Mouse (Mus musculus): ENCODE data around the gene Eif2d. TPM values are rescaled to one million over a fixed set of nuclear protein-coding genes. Genes with fewer than 3 reads are reported as not detected.

The Eif2d gene
- total RNA-seq, 2 experiments from 2014 or later: 25.8 to 30.0 TPM

DNA sequence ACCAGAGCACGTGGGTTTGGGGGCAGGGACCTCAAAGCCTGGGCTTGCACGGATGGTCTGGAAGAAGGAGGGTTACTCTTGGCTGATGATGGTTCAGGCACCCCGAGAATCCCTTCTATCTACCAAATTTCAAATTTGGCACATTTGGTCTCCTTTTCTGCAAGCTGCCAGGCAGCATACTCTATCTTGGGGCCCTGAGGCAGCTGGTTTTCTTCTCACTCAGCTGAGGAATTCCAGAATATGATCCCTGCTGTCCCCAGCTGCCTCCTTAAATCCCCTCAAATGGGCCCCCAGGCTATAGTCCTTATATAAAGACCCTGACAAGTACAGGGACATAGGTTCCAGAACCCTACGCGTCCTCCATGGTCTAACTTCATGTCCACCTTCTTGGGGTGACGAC, 60.4 kb downstream of the Eif2d start:
- no peak for DNase-seq

DNA sequence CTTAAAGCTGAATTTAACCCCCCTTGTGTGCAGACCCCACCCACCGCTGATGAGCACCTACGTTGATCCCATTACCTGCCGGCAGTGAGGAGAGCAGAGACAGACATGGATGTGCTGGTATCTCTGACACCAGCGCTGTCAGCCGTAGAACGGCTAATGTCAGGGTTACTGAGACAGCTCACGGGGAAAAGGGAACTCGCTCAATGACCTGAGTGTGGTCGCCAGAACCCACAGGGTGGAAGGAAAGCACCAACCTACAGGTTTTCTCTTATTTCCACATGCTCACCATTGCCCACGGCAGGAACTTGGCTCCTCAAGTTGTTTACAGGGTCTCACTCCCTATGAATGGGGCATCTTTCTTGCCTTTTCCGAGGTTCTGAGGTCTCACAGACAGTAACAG, 66.0 kb downstream of the Eif2d start:
- DNase-seq: no peak

DNA sequence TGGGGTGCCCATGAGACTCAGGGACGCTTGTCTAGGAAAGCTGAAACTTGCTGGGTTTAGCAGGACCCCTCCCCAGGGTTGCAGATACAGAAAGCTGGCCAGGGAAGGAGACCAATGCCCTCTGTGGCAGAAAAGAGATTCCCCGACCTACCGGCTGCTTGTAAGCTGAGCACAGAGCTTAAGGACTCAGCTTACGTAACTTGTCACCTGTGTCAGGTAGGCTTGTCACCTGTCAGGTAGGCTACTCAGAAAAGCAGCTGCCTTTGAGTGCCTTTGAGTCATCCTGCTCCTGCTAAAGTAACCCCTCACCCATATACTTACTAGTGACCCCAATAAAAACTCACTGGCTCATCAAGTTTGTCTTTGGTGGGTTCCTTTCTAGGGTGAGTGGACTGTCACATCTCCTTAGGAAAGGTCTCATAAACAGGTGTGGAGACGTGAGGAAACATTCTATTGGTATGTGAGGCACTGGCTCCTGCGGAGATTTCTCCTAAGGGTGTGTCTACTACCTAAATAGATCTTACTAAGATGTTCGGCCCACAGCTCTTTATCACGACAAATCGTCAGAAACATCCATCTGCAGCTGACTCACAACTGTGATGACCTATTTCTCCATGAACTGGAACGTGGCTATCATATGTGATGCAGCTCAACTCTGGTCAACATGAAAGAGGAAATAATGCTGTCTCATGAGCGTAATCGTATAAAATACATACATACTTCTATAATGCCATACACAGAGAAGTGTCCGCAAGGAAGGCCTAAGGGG, 69.0 kb downstream of the Eif2d start:
- DNase-seq: no peak

DNA sequence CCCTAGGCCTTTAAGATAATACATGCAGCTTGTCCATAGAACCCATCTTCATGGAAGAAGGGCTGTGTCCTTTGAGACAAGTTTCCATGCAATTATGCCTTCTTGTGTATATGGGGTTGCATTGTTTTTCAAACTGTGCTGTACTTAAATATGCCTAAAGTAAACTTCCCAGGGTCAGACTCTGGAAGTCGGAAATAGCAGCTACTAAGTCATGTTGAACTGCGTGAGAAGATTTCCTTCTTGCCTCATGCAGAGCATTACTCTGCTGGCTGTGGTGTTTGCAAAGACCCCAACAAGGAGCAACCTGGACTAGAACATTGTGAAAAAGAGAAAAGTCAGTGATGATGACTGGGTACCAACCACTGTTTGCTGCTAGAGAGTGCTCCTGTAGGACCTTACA, 70.4 kb downstream of the Eif2d start:
- no peak for DNase-seq

DNA sequence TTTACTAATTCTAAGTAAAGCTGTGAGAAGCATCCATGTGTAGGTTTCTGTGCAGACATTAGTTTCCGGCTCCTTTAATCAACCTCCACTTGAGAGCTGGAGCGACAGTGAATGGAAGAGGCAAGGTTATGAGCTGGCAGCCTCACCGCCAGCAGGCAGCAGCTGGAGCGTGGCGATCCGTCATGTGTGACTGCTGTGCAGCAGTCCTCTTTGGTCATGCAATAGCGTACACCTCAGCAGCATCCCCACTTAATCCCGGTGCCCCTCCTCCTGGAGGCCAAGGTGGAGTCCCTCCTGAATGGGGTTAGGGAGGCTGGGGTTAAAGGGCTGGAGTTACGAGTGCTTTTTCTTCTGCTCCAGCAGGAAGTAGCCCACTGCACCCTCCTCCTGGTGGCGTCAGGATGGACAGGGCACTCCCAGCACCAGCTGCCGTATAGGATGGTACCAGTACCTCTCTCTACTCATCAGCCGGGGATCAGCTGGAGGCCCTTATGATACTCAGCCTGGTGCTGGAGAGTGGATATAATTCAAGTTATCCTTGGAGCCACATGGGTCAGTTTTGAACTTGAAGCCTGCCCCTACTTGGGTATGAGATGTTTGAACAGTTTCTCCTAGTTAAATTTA, 72.0 kb downstream of the Eif2d start:
- DNase-seq: no peak

DNA sequence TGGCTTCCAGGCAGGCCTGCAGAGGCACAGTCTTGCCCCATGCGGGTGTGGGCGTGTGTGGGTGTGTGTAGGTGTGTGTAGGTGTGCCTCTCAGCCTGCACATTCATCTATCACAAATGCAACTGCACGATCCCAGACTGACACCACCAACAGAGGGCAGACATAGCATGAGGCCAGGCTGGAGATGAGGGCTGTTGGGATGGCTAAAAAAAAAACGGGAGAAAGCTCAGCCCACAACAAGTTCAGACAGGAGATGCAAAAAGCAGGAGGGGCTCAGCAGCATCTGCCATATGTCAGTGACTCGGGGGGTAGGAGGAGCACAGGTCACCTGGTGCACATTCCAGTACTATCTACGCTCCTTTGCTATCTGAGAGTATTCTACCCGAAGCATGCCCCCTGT, 75.2 kb downstream of the Eif2d start:
- no peak for DNase-seq

DNA sequence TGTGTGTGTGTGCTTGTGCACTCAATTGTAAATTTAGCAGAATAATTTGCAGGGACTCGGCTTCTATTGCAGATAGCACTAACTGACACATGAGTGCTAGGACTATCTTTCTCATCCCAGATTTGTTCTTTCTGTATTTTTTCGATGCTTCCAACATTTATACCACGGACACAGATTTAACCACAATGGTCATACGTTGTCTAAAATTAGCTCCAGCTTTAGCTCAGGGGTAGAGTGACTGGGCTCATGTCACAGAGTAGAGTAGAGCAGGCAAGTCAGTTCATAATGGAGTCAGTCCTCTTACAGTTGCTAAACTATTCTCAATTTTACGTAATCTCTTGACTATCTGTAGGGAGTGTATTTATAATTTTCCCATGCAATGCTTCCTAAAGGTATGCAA, 75.7 kb downstream of the Eif2d start:
- no peak for DNase-seq

DNA sequence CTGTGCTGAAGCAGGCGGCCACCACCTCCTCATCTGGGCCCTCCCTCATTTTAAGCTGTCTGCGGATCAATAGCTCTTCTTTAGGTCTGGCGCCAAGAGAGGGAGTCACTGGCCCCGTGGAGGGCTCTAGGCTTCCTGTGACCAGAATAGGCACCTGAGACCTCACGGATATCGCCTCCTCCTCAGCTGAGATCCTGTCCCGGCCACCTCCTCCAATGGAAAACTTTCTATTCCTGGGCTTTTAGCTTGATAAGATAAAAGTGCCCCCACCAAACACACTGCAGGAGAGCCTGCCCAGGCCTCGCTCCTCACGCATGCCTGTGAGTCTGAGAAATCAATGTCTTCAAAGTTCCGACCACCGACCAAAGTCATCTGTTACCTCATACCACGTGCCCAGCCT, 80.5 kb downstream of the Eif2d start:
- no peak for DNase-seq

DNA sequence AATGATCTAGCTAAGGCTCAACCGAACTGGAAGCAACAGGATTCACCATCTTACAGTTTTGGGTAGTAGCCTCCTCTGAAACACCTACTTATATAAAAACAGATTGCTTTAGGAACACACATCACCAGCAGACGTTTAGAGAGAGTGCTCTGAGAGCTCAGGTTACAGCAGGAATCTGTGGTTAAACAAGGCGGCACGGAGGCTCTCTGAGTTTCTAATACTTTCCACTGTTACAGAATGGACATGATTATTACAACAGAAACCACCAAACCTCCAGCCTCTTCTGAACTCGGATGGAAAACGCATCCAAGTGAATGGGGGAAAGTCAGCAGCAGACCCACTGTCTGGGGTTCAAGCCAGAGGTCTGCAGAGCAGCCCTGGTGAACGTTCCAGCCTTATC, 83.1 kb downstream of the Eif2d start:
- DNase-seq: no peak

Other genes starting within 250 kb of the Eif2d start
- gene Il20, start 241.7 kb upstream of the Eif2d start, total RNA-seq (2021): not detected
- not detected for gene Il19, start 213.1 kb upstream of the Eif2d start, total RNA-seq (2021)
- gene Il10, start 133.3 kb upstream of the Eif2d start, total RNA-seq (2021): not detected
- gene Mapkapk2, start 55.4 kb upstream of the Eif2d start, total RNA-seq (2021): 100 to 1,000 TPM; 193 to 219 TPM
- not detected for gene Dyrk3, start 14.8 kb upstream of the Eif2d start, total RNA-seq (2021)
- under 1 TPM; 0.70 to 0.90 TPM for gene Rassf5, start 92.1 kb downstream of the Eif2d start, total RNA-seq (2021)
- gene Ikbke, start 126.4 kb downstream of the Eif2d start, total RNA-seq (2021): 1 to 10 TPM in 1 of 2 experiments, under 1 TPM in 1; 0.95 to 1.9 TPM